Mouse (Mus musculus) hindbrain, embryonic 15.5 days (tissue): ENCODE data around the gene Tnnc1. TPM values are rescaled to one million over a fixed set of nuclear protein-coding genes. Genes with fewer than 3 reads are reported as not detected.

ENCODE experiments used
- ATAC-seq: fragments of 200-750 bp; cut with Nextera tagmentation; 2 replicates; pipeline ENCODE4 v1.8.0; 2017; ENCODE audit warnings: low read depth, moderate number of reproducible peaks, moderate TSS enrichment; ENCODE audit not compliant: low FRiP score
- H3K27ac ChIP-seq: fragments of 300-500 bp; sonication (generic); replicated peaks from 2 replicates; pipeline ENCODE4 v1.5.1; 2015; ENCODE audit warnings: mild to moderate bottlenecking, inconsistent platforms
- H3K27me3 ChIP-seq: fragments of 300-500 bp; sonication (generic); 2 replicates; pipeline ENCODE4 v1.6.1; 2015; ENCODE audit warnings: control low read depth, inconsistent platforms
- H3K36me3 ChIP-seq: fragments of 300-500 bp; sonication (generic); 2 replicates; pipeline ENCODE4 v1.6.1; 2015; ENCODE audit warnings: control low read depth, inconsistent platforms
- H3K4me1 ChIP-seq: fragments of 300-500 bp; sonication (generic); replicated peaks from 2 replicates; pipeline ENCODE4 v1.6.1; 2015; ENCODE audit warnings: control low read depth, inconsistent platforms
- H3K4me2 ChIP-seq: fragments of 300-500 bp; sonication (generic); 2 replicates; pipeline ENCODE4 v1.6.1; 2015; ENCODE audit warnings: moderate library complexity, mild to moderate bottlenecking, inconsistent platforms
- H3K4me3 ChIP-seq: fragments of 300-500 bp; sonication (generic); 2 replicates; pipeline ENCODE4 v1.5.1; 2015; ENCODE audit warnings: mild to moderate bottlenecking, inconsistent platforms
- H3K9ac ChIP-seq: fragments of 300-500 bp; sonication (generic); 2 replicates; pipeline ENCODE4 v1.6.1; 2015; ENCODE audit warnings: inconsistent platforms
- H3K9me3 ChIP-seq: fragments of 300-500 bp; sonication (generic); 2 replicates; pipeline ENCODE4 v1.6.1; 2016; ENCODE audit warnings: control low read depth, inconsistent platforms
- WGBS: fragments of 180-500 bp; shearing (Covaris S2); methylation state at CpG from one replicate; pipeline ENCODE4 v1.1.7; 2015; 5-methylcytosine and 5-hydroxymethylcytosine counted together
- polyA plus RNA-seq: library from polyadenylated mRNA; unstranded; fragments of >200 nt; fragmentation: Nextera tagmentation; extraction: Ambion mirVana; gene quantifications from 2 replicates; pipeline ENCODE4 v1.2.1, GENCODE M21; 2015

Gene Tnnc1
- polyA plus RNA-seq = 3.5 and 4.0 TPM in 2 replicates

- Histone ChIP-seq H3K9me3 (no peaks in the 10 kb centered on the region), H3K36me3 (peaks cover 10% of the 10 kb centered on the region), H3K9ac (peak within 1 kb of the TSS; percentile 95; the same call in 1 of the 2 replicates), H3K4me1 (peaks cover 22% of the 10 kb centered on the region), H3K4me2 (peak within 1 kb of the TSS; percentile 88), H3K27me3 (no peaks in the 10 kb centered on the region), H3K27ac (peak within 1 kb of the TSS; percentile 95), H3K4me3 (peak within 1 kb of the TSS; percentile 88)
- 93% methylated on average over 2 of the region's 2 CpGs for WGBS
- no peak for ATAC-seq
Observed at GRCm38 (mm10) chr14:31208084-31208483, at the start of gene Tnnc1. TSS of gene Tnnc1 (plus strand) at chr14:31208312.

DNA sequence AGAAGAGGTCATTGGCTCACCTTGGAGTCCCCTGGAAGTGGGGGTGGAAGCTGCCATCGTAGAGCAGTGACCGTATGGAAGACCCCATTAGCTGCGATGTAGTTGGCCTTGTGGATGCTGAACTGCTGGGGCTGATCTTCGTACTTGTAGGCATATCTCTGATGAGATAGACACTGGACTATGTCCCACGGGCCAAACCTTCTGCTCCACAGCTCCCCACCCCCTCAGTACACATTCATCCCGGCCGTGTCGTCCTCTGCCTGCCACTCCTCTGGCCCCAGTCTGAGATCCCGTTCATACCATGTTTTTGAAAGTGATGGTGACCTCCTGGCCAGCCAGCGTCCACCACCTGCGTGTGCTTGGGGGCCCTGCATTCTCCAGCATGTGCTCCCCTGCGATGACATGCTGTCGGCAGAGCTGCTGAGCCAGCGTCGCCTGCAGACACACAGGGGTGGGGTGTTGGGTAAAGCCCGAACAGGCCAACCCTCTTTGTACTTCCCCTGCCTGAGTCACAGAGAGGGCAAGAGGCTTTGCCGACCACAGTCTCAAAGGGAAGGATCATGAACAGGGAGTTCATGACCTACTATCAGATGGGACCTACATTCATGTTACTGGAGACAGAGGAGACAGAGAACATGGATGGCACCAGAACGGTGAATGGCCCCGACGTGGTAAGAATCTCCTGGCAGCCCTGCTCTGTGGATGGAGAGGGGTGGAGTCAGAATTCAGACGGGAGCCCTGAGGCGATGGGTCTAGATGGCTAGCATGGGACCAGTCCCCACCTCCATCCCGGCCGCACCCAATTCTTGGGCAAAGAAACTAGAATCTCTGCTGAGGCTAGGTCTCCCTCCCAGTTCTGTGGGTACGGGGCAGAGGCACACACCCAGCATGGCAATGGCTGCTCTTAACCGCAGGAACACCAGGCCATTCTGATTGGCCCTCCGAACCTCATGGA lies 47.6 kb upstream of the Tnnc1 start:
- H3K4me1 ChIP-seq = 0 out of 2 replicates have a peak, but pooled peaks cover under 1% of the 10 kb centered on the region
- WGBS = 79% methylated on average over 27 of the region's 27 CpGs
- H3K9me3 ChIP-seq = no peaks in the 10 kb centered on the region
- H3K4me3 ChIP-seq = no peak overlapping the region
- H3K36me3 ChIP-seq = no peaks in the 10 kb centered on the region
- ATAC-seq = no peak
- H3K4me2 ChIP-seq = no peak overlapping the region
- H3K27me3 ChIP-seq = no peaks in the 10 kb centered on the region
- H3K9ac ChIP-seq = no peak overlapping the region
- H3K27ac ChIP-seq = no peak overlapping the region

DNA sequence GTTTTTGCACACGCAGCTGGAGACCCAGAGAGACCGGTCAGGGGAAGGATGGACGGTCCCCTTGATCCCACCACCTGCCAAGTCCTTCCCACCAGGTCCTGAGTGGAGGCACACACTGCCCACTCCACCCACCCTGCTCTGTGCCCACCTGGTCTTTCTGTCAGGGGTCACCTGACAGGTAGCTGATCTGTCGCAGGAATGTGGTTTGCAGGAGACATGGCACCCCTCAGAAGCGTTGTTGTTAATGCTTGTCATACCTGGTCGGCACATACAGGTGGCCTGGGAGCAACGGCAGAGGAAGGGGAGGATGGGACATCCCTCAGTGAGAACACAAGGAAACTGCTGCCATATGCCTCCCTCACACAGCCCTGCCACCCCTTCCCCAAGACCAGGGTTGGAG lies 46.9 kb upstream of the Tnnc1 start:
- H3K27ac ChIP-seq = no peak overlapping the region
- 90% methylated on average over 7 of the region's 7 CpGs for WGBS
- no peak overlapping the region for H3K4me2 ChIP-seq
- no peaks in the 10 kb centered on the region for H3K9me3 ChIP-seq
- no peak overlapping the region for H3K9ac ChIP-seq
- no peak for ATAC-seq
- H3K27me3 ChIP-seq = no peaks in the 10 kb centered on the region
- H3K36me3 ChIP-seq = no peaks in the 10 kb centered on the region
- H3K4me3 ChIP-seq = no peak overlapping the region
- peaks cover 6% of the 10 kb centered on the region; the same call in 1 of the 2 replicates for H3K4me1 ChIP-seq

- ATAC-seq = 0 out of 2 replicates have a peak, but pooled peaks have one; percentile 24
- H3K27me3 ChIP-seq = no peaks in the 10 kb centered on the region
- peaks cover 11% of the 10 kb centered on the region; the same call in 1 of the 2 replicates for H3K4me1 ChIP-seq
- no peak overlapping the region for H3K9ac ChIP-seq
- no peak overlapping the region for H3K4me3 ChIP-seq
- 64% methylated on average over 10 of the region's 10 CpGs for WGBS
- no peak overlapping the region for H3K27ac ChIP-seq
- no peaks in the 10 kb centered on the region for H3K9me3 ChIP-seq
- no peak overlapping the region for H3K4me2 ChIP-seq
- H3K36me3 ChIP-seq = no peaks in the 10 kb centered on the region
Observed at GRCm38 (mm10) chr14:31161638-31162037, 46.5 kb upstream of the Tnnc1 start.

GRCm38 (mm10) chr14:31164067-31164466 lies 44.0 kb upstream of the Tnnc1 start:
- no peaks in the 10 kb centered on the region for H3K9me3 ChIP-seq
- H3K9ac ChIP-seq = no peak overlapping the region
- no peak for ATAC-seq
- no peak overlapping the region for H3K27ac ChIP-seq
- H3K4me3 ChIP-seq = no peak overlapping the region
- H3K4me2 ChIP-seq = no peak overlapping the region
- H3K4me1 ChIP-seq = peaks cover 18% of the 10 kb centered on the region
- H3K36me3 ChIP-seq = no peaks in the 10 kb centered on the region
- WGBS = 80% methylated on average over 8 of the region's 8 CpGs
- no peaks in the 10 kb centered on the region for H3K27me3 ChIP-seq

DNA sequence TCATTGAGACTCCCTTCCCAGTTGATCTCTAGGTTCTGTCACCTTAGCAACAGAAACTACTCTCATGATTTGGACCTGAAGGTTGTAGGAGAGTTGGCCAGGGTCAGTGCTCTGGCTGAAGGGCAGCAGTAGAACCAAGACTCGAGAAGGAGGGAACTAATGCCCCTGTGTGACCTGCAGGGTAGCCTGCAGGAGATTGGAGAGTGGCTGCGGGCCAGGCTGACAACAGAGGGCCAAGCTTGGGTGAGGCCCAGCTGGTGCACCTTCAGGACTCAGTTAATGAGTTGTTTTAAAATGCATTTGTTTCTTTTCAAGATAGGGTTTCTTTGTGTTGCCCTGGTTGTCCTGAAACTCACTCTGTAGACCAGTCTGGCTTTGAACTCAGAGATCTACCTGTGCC lies 43.1 kb upstream of the Tnnc1 start:
- no peak for ATAC-seq
- Histone ChIP-seq H3K36me3 (no peaks in the 10 kb centered on the region), H3K9me3 (no peaks in the 10 kb centered on the region), H3K27ac (no peak overlapping the region), H3K4me2 (no peak overlapping the region), H3K27me3 (no peaks in the 10 kb centered on the region), H3K9ac (no peak overlapping the region), H3K4me3 (no peak overlapping the region), H3K4me1 (peaks cover 18% of the 10 kb centered on the region)
- WGBS = 68% methylated on average over 2 of the region's 2 CpGs

GRCm38 (mm10) chr14:31165458-31165857 lies 42.7 kb upstream of the Tnnc1 start:
- H3K4me1 ChIP-seq = peaks cover 18% of the 10 kb centered on the region
- ATAC-seq = no peak
- WGBS = 46% methylated on average over 7 of the region's 7 CpGs
- no peak overlapping the region for H3K27ac ChIP-seq
- no peaks in the 10 kb centered on the region for H3K27me3 ChIP-seq
- H3K9me3 ChIP-seq = no peaks in the 10 kb centered on the region
- no peak overlapping the region for H3K4me3 ChIP-seq
- no peak overlapping the region for H3K9ac ChIP-seq
- no peak overlapping the region for H3K4me2 ChIP-seq
- H3K36me3 ChIP-seq = peaks cover 2% of the 10 kb centered on the region; the same call in 1 of the 2 replicates

- H3K4me1 ChIP-seq = peaks cover 18% of the 10 kb centered on the region
- H3K9ac ChIP-seq = no peak overlapping the region
- no peak overlapping the region for H3K4me2 ChIP-seq
- H3K4me3 ChIP-seq = no peak overlapping the region
- whole genome bisulfite sequencing = 55% methylated on average over 10 of the region's 10 CpGs
- H3K27me3 ChIP-seq = no peaks in the 10 kb centered on the region
- H3K36me3 ChIP-seq = peaks cover 8% of the 10 kb centered on the region
- ATAC-seq = no peak
- H3K27ac ChIP-seq = 0 out of 2 replicates have a peak overlapping the region, but pooled peaks have one; percentile 3
- H3K9me3 ChIP-seq = no peaks in the 10 kb centered on the region
Observed at GRCm38 (mm10) chr14:31165991-31166630, 42.0 kb upstream of the Tnnc1 start.

DNA sequence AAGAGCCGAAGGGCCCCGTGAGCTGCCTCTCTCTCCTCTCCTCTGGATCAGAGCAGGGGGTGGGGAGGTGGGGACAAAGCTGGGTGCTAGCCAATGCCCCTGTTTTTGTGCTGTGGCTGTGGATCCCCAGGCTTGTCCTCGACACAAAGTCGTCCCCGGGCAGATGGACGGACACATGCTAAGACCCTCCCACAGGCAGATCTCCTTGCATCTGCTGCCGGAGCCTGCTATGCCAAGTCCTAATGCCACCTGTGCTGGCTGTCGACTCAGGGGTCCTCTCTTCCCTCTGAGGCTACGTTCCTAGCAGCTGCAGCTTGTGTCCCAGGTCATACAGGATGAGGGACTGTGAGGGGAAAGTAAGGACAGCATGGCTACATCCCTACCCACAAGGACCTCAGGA lies 41.3 kb upstream of the Tnnc1 start:
- H3K9ac ChIP-seq = no peak overlapping the region
- 42% methylated on average over 9 of the region's 9 CpGs for WGBS
- peaks cover 18% of the 10 kb centered on the region for H3K4me1 ChIP-seq
- 0 out of 2 replicates have a peak overlapping the region, but pooled peaks have one; percentile 27 for H3K4me2 ChIP-seq
- ATAC-seq = no peak
- peaks cover 16% of the 10 kb centered on the region for H3K36me3 ChIP-seq
- no peaks in the 10 kb centered on the region for H3K9me3 ChIP-seq
- H3K4me3 ChIP-seq = no peak overlapping the region
- H3K27ac ChIP-seq = 0 out of 2 replicates have a peak overlapping the region, but pooled peaks have one; percentile 3
- H3K27me3 ChIP-seq = no peaks in the 10 kb centered on the region

DNA sequence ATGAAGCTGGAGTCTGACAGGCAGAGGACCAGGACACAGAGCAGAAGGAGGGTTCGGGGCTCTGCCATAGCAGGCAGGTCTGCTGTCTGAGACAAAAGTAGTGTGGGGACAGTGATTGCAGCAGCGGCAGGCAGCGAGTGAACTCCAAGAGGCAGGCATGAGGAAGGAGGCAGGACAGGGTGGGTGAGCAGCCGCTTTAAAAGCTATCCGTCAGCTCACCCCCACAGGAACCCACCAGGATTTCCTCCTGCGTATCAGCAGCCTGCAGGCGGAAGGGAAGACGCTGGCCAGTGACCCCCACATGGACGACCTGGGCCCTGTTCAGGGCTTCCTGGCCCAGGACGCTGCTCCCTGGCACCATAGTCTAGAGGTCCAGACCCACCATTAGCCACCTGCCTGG lies 39.7 kb upstream of the Tnnc1 start, which contains the start of gene Stab1:
TSS of gene Stab1 (minus strand) at position 217 of the 400 bp plus-strand sequence.
- peaks cover 32% of the 10 kb centered on the region for H3K36me3 ChIP-seq
- WGBS = 60% methylated on average over 10 of the region's 10 CpGs
- H3K27ac ChIP-seq = 0 out of 2 replicates have a peak within 1 kb of the TSS, but pooled peaks have one; percentile 17
- H3K4me2 ChIP-seq = peak within 1 kb of the TSS; percentile 27
- H3K9ac ChIP-seq = no peak within 1 kb of the TSS
- no peaks in the 10 kb centered on the region for H3K27me3 ChIP-seq
- no peaks in the 10 kb centered on the region for H3K9me3 ChIP-seq
- no peak for ATAC-seq
- H3K4me3 ChIP-seq = peak within 1 kb of the TSS; percentile 15; the same call in 1 of the 2 replicates
- peaks cover 18% of the 10 kb centered on the region for H3K4me1 ChIP-seq

- WGBS = 78% methylated on average over 6 of the region's 6 CpGs
- Histone ChIP-seq H3K4me1 (peaks cover 18% of the 10 kb centered on the region), H3K27ac (no peak overlapping the region), H3K4me3 (no peak overlapping the region), H3K27me3 (no peaks in the 10 kb centered on the region), H3K9ac (no peak overlapping the region), H3K9me3 (no peaks in the 10 kb centered on the region), H3K4me2 (no peak overlapping the region), H3K36me3 (peaks cover 42% of the 10 kb centered on the region)
- ATAC-seq = no peak
Observed at GRCm38 (mm10) chr14:31169508-31169907, 38.6 kb upstream of the Tnnc1 start.

- H3K36me3 ChIP-seq = peaks cover 56% of the 10 kb centered on the region
- H3K27me3 ChIP-seq = no peaks in the 10 kb centered on the region
- no peaks in the 10 kb centered on the region for H3K9me3 ChIP-seq
- no peak overlapping the region for H3K4me2 ChIP-seq
- WGBS = 75% methylated on average over 13 of the region's 13 CpGs
- H3K4me1 ChIP-seq = peaks cover 13% of the 10 kb centered on the region
- no peak overlapping the region for H3K4me3 ChIP-seq
- H3K27ac ChIP-seq = 0 out of 2 replicates have a peak overlapping the region, but pooled peaks have one; percentile 6
- H3K9ac ChIP-seq = no peak overlapping the region
- ATAC-seq = no peak
Observed at GRCm38 (mm10) chr14:31170963-31171362, 37.1 kb upstream of the Tnnc1 start.
